Mouse (Mus musculus) MEL (cell line): ENCODE data around the gene Cipc. TPM values are rescaled to one million over a fixed set of nuclear protein-coding genes. Genes with fewer than 3 reads are reported as not detected.

Experiments
- DNase-seq: peaks from one replicate; pipeline ENCODE4 v3.0.0; 2011; ENCODE audit warnings: low read depth, low spot score
- H3K27ac ChIP-seq: 2 replicates; pipeline ENCODE4 v1.5.1; 2012; ENCODE audit warnings: low read depth, mild to moderate bottlenecking, control low read depth, low read length, moderate library complexity; ENCODE audit not compliant: control insufficient read depth
- H3K27me3 ChIP-seq, 2 experiments: fragments of 150-350 bp in 1 of 2; sonication (generic) in 1 of 2; 2 replicates each; pipeline ENCODE4 v1.6.1; 2012; ENCODE audit warnings: low read length in 2 of 2, mild to moderate bottlenecking in 2 of 2, improper control_type of control experiment in 1 of 2, moderate library complexity in 1 of 2; ENCODE audit not compliant: insufficient read depth in 2 of 2, control insufficient read depth in 1 of 2
- H3K36me3 ChIP-seq, 2 experiments: 2 replicates each; pipeline ENCODE4 v1.6.1; 2012 to 2014; ENCODE audit warnings: low read length in 2 of 2, improper control_type of control experiment in 1 of 2, inconsistent platforms in 1 of 2, mild to moderate bottlenecking in 1 of 2; ENCODE audit not compliant: insufficient read depth in 2 of 2, control insufficient read depth in 1 of 2
- H3K4me1 ChIP-seq, 2 experiments: fragments of 150-350 bp in 1 of 2; sonication (generic) in 1 of 2; 2 replicates each; pipeline ENCODE4 v1.6.1; 2012; ENCODE audit warnings: low read length in 2 of 2, improper control_type of control experiment in 1 of 2, mild to moderate bottlenecking in 1 of 2; ENCODE audit not compliant: insufficient read depth in 2 of 2, control insufficient read depth in 1 of 2
- H3K4me3 ChIP-seq, 2 experiments: fragments of 150-350 bp in 1 of 2; sonication (generic) in 1 of 2; 2 replicates each; pipeline ENCODE4 v1.5.1; 2012; ENCODE audit warnings: low read depth in 2 of 2, low read length in 2 of 2, mild to moderate bottlenecking in 2 of 2, moderate library complexity in 2 of 2, control low read depth in 1 of 2, improper control_type of control experiment in 1 of 2; ENCODE audit not compliant: control insufficient read depth in 1 of 2, insufficient read depth in 1 of 2
- H3K79me2 ChIP-seq: 2 replicates; pipeline ENCODE4 v1.6.1; 2012; ENCODE audit warnings: mild to moderate bottlenecking, low read length, moderate library complexity; ENCODE audit not compliant: control insufficient read depth, poor library complexity, insufficient read depth
- H3K9ac ChIP-seq: 2 replicates; pipeline ENCODE4 v1.6.1; 2012; ENCODE audit warnings: low read depth, mild to moderate bottlenecking, control low read depth, low read length, moderate library complexity; ENCODE audit not compliant: control insufficient read depth, poor library complexity, severe bottlenecking
- H3K9me3 ChIP-seq: fragments of 150-350 bp; sonication (generic); replicated peaks from 2 replicates; pipeline ENCODE4 v1.6.1; 2012; ENCODE audit warnings: mild to moderate bottlenecking, low read length, improper control_type of control experiment, moderate library complexity; ENCODE audit not compliant: insufficient read depth
- CHD2 ChIP-seq: IDR thresholded peaks from 2 replicates; pipeline ENCODE4 v1.6.1; 2011; ENCODE audit warnings: low read length, improper control_type of control experiment
- ELF1 ChIP-seq: IDR thresholded peaks from 2 replicates; pipeline ENCODE4 v1.6.1; 2014; ENCODE audit warnings: low read depth, mild to moderate bottlenecking, inconsistent platforms, low read length, improper control_type of control experiment, moderate library complexity
- EP300 ChIP-seq, 2 experiments: IDR thresholded peaks; 2 replicates each; pipeline ENCODE4 v1.6.1; 2011; ENCODE audit warnings: improper control_type of control experiment in 2 of 2, low read length in 2 of 2, low read depth in 1 of 2, mild to moderate bottlenecking in 1 of 2
- JUND ChIP-seq: IDR thresholded peaks from 2 replicates; pipeline ENCODE4 v1.6.1; 2011; ENCODE audit warnings: low read depth, mild to moderate bottlenecking, improper control_type of control experiment, low read length
- KAT2A ChIP-seq: conservative IDR thresholded peaks from 2 replicates; pipeline ENCODE4 v1.6.1; 2012; ENCODE audit warnings: low read depth, low read length, improper control_type of control experiment, inconsistent platforms
- MEF2A ChIP-seq: IDR thresholded peaks from 2 replicates; pipeline ENCODE4 v1.6.1; 2014; ENCODE audit warnings: low read depth, mild to moderate bottlenecking, inconsistent platforms, low read length, improper control_type of control experiment; ENCODE audit not compliant: poor library complexity, insufficient replicate concordance, severe bottlenecking; ENCODE audit errors: extremely low read depth
- MYB ChIP-seq: IDR thresholded peaks from 2 replicates; pipeline ENCODE4 v1.6.1; 2011; ENCODE audit warnings: mild to moderate bottlenecking, low read depth, low read length, improper control_type of control experiment
- MYC ChIP-seq: IDR thresholded peaks from 2 replicates; pipeline ENCODE4 v1.6.1; 2011; ENCODE audit warnings: low read depth, mild to moderate bottlenecking, low read length, improper control_type of control experiment, moderate library complexity
- NELFE ChIP-seq: IDR thresholded peaks from 2 replicates; pipeline ENCODE4 v1.6.1; 2011; ENCODE audit warnings: low read depth, low read length, improper control_type of control experiment
- POLR2A ChIP-seq, 2 experiments: IDR thresholded peaks; 2 replicates each; pipeline ENCODE4 v1.6.1; 2011 to 2012; ENCODE audit warnings: low read length in 2 of 2, mild to moderate bottlenecking in 2 of 2, control low read depth in 1 of 2, improper control_type of control experiment in 1 of 2, low read depth in 1 of 2, moderate library complexity in 1 of 2; ENCODE audit not compliant: control insufficient read depth in 1 of 2, insufficient read depth in 1 of 2, poor library complexity in 1 of 2
- POLR2AphosphoS2 ChIP-seq: IDR thresholded peaks from 2 replicates; pipeline ENCODE4 v1.6.1; 2011; ENCODE audit warnings: low read length, improper control_type of control experiment
- POLR2AphosphoS5 ChIP-seq: IDR thresholded peaks from 2 replicates; pipeline ENCODE4 v1.6.1; 2012; ENCODE audit warnings: low read depth, borderline replicate concordance, mild to moderate bottlenecking, inconsistent platforms, low read length, moderate library complexity, mixed read lengths
- RCOR1 ChIP-seq: IDR thresholded peaks from 2 replicates; pipeline ENCODE4 v1.6.1; 2012; ENCODE audit warnings: low read depth, mild to moderate bottlenecking, inconsistent platforms, low read length, improper control_type of control experiment
- SIN3A ChIP-seq: IDR thresholded peaks from 2 replicates; pipeline ENCODE4 v1.6.1; 2012; ENCODE audit warnings: low read length, improper control_type of control experiment, inconsistent platforms
- SMC3 ChIP-seq: IDR thresholded peaks from 2 replicates; pipeline ENCODE4 v1.6.1; 2011; ENCODE audit warnings: low read depth, low read length, improper control_type of control experiment
- TBP ChIP-seq: IDR thresholded peaks from 2 replicates; pipeline ENCODE4 v1.8.0; 2011; ENCODE audit warnings: low read depth, low read length, improper control_type of control experiment
- UBTF ChIP-seq: IDR thresholded peaks from 2 replicates; pipeline ENCODE4 v1.6.1; 2012; ENCODE audit warnings: low read depth, mild to moderate bottlenecking, inconsistent platforms, low read length, improper control_type of control experiment, moderate library complexity, borderline replicate concordance; ENCODE audit not compliant: insufficient read depth
- USF1 ChIP-seq: IDR thresholded peaks from 2 replicates; pipeline ENCODE4 v1.6.1; 2014; ENCODE audit warnings: low read depth, mild to moderate bottlenecking, inconsistent platforms, low read length, improper control_type of control experiment, moderate library complexity
- USF2 ChIP-seq, 2 experiments: IDR thresholded peaks; 2 replicates each; pipeline ENCODE4 v1.6.1; 2011 to 2012; ENCODE audit warnings: improper control_type of control experiment in 2 of 2, low read length in 2 of 2, borderline replicate concordance in 1 of 2, inconsistent platforms in 1 of 2, low read depth in 1 of 2, mild to moderate bottlenecking in 1 of 2; ENCODE audit not compliant: insufficient read depth in 1 of 2
- ZC3H11A ChIP-seq: IDR thresholded peaks from 2 replicates; pipeline ENCODE4 v1.6.1; 2012; ENCODE audit warnings: low read depth, mild to moderate bottlenecking, inconsistent platforms, low read length, improper control_type of control experiment
- ZKSCAN1 ChIP-seq: IDR thresholded peaks from 2 replicates; pipeline ENCODE4 v1.6.1; 2012; ENCODE audit warnings: low read depth, mild to moderate bottlenecking, inconsistent platforms, low read length, improper control_type of control experiment, moderate library complexity
- ZMIZ1 ChIP-seq: IDR thresholded peaks from 2 replicates; pipeline ENCODE4 v1.6.1; 2012; ENCODE audit warnings: low read depth, mild to moderate bottlenecking, inconsistent platforms, low read length, improper control_type of control experiment, moderate library complexity
- polyA plus RNA-seq, 2 experiments: library from polyadenylated mRNA; stranded (reverse) in 1 of 2; unstranded in 1 of 2; fragments of >175 nt in 1 of 2; fragments of >200 nt in 1 of 2; gene quantifications; 2 replicates each; pipeline versions ENCODE4 v1.2.1 to v1.2.4; 2012; ENCODE audit warnings: low replicate concordance in 2 of 2, low read depth in 1 of 2; ENCODE audit not compliant: insufficient read length in 2 of 2, insufficient read depth in 1 of 2, missing spikeins in 1 of 2
- total RNA-seq: library from RNA; depleted of rRNA; stranded (reverse); fragments of 300-350 nt; gene quantifications from 2 replicates; pipeline ENCODE4 v1.2.3, GENCODE M21; 2012

The Cipc gene
- total and polyA plus RNA-seq, 3 experiments: 24.8 to 98.1 (median 27.5) TPM

DNA sequence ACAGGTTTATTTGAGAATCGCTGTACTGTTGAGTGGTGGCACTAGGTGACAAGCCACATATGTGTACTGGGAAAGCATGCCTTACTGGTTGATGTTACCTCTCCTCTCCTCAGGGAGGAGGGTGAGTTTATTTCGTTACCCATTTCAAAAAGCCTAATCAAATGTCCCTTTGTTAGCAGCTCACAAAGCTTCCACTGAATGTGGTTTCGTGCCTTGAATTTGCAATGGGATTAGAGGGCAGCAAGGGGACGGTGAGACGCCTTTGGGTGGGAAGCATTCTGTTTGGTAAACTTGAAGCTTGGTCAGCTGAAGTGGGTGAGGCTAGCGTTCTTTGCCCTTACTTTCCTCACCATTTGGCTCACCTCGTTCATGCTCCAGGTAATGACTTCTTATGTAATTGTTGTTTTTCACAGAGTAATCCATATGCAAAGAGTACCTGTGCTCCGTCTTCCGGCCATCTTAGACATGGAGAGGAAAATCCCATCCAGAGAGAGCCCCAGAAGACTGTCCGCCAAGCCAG lies 5.5 kb downstream of the Cipc start:
- no peak for TF ChIP-seq MYB
- no peak for TF ChIP-seq JUND
- TF ChIP-seq NELFE: no peak
- TF ChIP-seq ZC3H11A: no peak
- TF ChIP-seq SMC3: no peak
- TF ChIP-seq USF2 (IDR thresholded peaks at IDR 0.05; ENCODE audit: borderline replicate concordance in 1 of 2, insufficient read depth in 1 of 2, low read depth in 1 of 2, low read length in 2 of 2): no peak
- no peak for TF ChIP-seq POLR2AphosphoS2
- TF ChIP-seq UBTF: no peak
- TF ChIP-seq ZKSCAN1: no peak
- TF ChIP-seq ELF1: no peak

DNA sequence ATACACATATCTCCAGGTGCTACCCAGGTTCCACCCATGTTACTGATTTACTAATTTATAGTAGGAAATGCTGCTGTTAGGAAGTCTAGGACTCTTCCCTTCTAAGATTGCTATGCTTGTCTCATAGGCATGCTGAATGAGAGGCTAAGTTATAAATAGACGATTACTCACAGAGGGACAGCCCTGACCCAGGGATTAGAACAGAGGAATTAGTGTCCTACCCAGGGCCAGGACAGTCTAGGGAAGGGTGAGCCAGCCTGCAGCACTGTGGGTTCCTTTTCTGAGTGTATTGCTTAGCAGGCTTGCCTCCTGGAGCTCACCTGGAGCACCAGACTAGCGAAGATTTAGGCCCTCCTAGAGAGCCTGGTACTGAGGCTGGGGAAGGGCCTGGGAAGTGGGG lies 9.1 kb downstream of the Cipc start:
- TF ChIP-seq POLR2A (IDR thresholded peaks at IDR 0.05; ENCODE audit: control insufficient read depth in 1 of 2, insufficient read depth in 1 of 2, low read depth in 1 of 2, low read length in 2 of 2, poor library complexity in 1 of 2): no peak
- no peak for TF ChIP-seq KAT2A
- H3K27ac ChIP-seq: no peak overlapping the region
- no peaks in the 10 kb centered on the region for H3K27me3 ChIP-seq
- no peak overlapping the region for H3K4me3 ChIP-seq
- H3K9ac ChIP-seq: no peak overlapping the region
- H3K4me1 ChIP-seq: peaks cover 2 to 5% of the 10 kb centered on the region in 2 experiments
- H3K79me2 ChIP-seq: peaks cover 11% of the 10 kb centered on the region
- no peak for DNase-seq
- H3K36me3 ChIP-seq: peaks cover 6 to 30% of the 10 kb centered on the region in 2 experiments
- H3K9me3 ChIP-seq: no peaks in the 10 kb centered on the region

More for the DNA sequence above, 5.5 kb downstream of the Cipc start:
- no peak for DNase-seq
- no peak overlapping the region for H3K9ac ChIP-seq
- H3K79me2 ChIP-seq: peaks cover 34% of the 10 kb centered on the region
- no peaks in the 10 kb centered on the region for H3K27me3 ChIP-seq
- H3K4me3 ChIP-seq: no peak overlapping the region
- no peaks in the 10 kb centered on the region for H3K9me3 ChIP-seq
- peaks cover 25 to 26% of the 10 kb centered on the region in 2 experiments for H3K36me3 ChIP-seq
- peaks cover 11 to 20% of the 10 kb centered on the region in 2 experiments for H3K4me1 ChIP-seq
- H3K27ac ChIP-seq: no peak overlapping the region

DNA sequence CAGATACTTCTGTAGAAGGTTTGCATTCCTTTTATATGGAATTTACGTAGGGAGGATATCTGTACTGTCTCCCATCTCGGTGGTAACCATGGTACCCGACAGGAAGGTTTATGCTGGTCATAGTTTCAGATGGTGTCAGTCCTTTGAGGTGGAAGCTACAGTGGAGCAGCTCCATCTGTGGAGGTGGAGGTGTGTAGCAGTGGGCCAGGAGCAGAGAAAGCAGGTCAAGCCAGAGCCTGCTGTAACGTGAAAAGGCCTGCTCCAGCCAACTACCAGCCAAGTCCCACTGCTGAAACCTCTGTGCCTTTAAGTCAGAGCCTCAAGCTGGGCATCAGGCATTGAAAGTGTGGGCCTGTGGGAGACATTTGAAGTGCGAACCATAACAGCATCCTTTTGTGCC lies 11.7 kb downstream of the Cipc start:
- Histone ChIP-seq H3K4me1 (no peaks in the 10 kb centered on the region), H3K36me3 (peaks cover 0 to 24% of the 10 kb centered on the region in 2 experiments; a peak in 2 of 4 replicates)
- TF ChIP-seq TBP (no peak), MEF2A (no peak), ZMIZ1 (no peak), USF1 (no peak), MYB (no peak), ZC3H11A (no peak), JUND (no peak), EP300 (IDR thresholded peaks at IDR 0.05; ENCODE audit: low read depth in 1 of 2, low read length in 2 of 2) (no peak), SIN3A (no peak), MYC (no peak), RCOR1 (no peak), CHD2 (no peak), ELF1 (no peak), POLR2AphosphoS2 (no peak), POLR2AphosphoS5 (no peak), NELFE (no peak)
- TF ChIP-seq, all 39 proteins: peak for 0
- Histone ChIP-seq H3K79me2 (no peaks in the 10 kb centered on the region), H3K4me3 (no peak overlapping the region), H3K9ac (no peak overlapping the region), H3K27me3 (no peaks in the 10 kb centered on the region), H3K27ac (no peak overlapping the region), H3K9me3 (no peaks in the 10 kb centered on the region)
- no peak for DNase-seq
